Mouse (Mus musculus) neural tube, embryonic 13.5 days (tissue): Measurements from ENCODE around the gene Dhrs4. TPM values are rescaled to one million over a fixed set of nuclear protein-coding genes. Genes with fewer than 3 reads are reported as not detected.
A peak's percentile ranks its signal among the peaks of the same experiment; 100 is the strongest.

ENCODE experiments used
- ATAC-seq: fragments of 200-750 bp; cut with Nextera tagmentation; 2 replicates; pipeline ENCODE4 v1.8.0; 2017; ENCODE audit warnings: low read depth, mild to moderate bottlenecking, moderate TSS enrichment, moderate library complexity
- H3K27ac ChIP-seq: fragments of 300-500 bp; sonication (generic); replicated peaks from 2 replicates; pipeline ENCODE4 v1.5.1; 2015; ENCODE audit warnings: moderate library complexity, mild to moderate bottlenecking, inconsistent platforms
- H3K27me3 ChIP-seq: fragments of 300-500 bp; sonication (generic); 2 replicates; pipeline ENCODE4 v1.6.1; 2015; ENCODE audit warnings: mild to moderate bottlenecking, inconsistent platforms
- H3K36me3 ChIP-seq: fragments of 300-500 bp; sonication (generic); 2 replicates; pipeline ENCODE4 v1.6.1; 2015; ENCODE audit warnings: mild to moderate bottlenecking, inconsistent platforms
- H3K4me1 ChIP-seq: fragments of 300-500 bp; sonication (generic); replicated peaks from 2 replicates; pipeline ENCODE4 v1.6.1; 2015; ENCODE audit warnings: inconsistent platforms
- H3K4me2 ChIP-seq: fragments of 300-500 bp; sonication (generic); 2 replicates; pipeline ENCODE4 v1.6.1; 2015; ENCODE audit warnings: inconsistent platforms, mild to moderate bottlenecking, moderate library complexity
- H3K4me3 ChIP-seq: fragments of 300-500 bp; sonication (generic); 2 replicates; pipeline ENCODE4 v1.5.1; 2015; ENCODE audit warnings: mild to moderate bottlenecking, inconsistent platforms
- H3K9ac ChIP-seq: fragments of 300-500 bp; sonication (generic); 2 replicates; pipeline ENCODE4 v1.6.1; 2015; ENCODE audit warnings: moderate library complexity, mild to moderate bottlenecking, inconsistent platforms
- H3K9me3 ChIP-seq: fragments of 300-500 bp; sonication (generic); 2 replicates; pipeline ENCODE4 v1.6.1; 2016; ENCODE audit warnings: inconsistent platforms
- WGBS: fragments of 180-500 bp; shearing (Covaris S2); methylation state at CpG from one replicate; pipeline ENCODE4 v1.1.7; 2015; 5-methylcytosine and 5-hydroxymethylcytosine counted together
- polyA plus RNA-seq: library from polyadenylated mRNA; unstranded; fragments of >200 nt; fragmentation: Nextera tagmentation; extraction: Ambion mirVana; gene quantifications from 2 replicates; pipeline ENCODE4 v1.2.1, GENCODE M21; 2015

Dhrs4 gene
- 26.1 and 31.9 TPM in 2 replicates for polyA plus RNA-seq

DNA sequence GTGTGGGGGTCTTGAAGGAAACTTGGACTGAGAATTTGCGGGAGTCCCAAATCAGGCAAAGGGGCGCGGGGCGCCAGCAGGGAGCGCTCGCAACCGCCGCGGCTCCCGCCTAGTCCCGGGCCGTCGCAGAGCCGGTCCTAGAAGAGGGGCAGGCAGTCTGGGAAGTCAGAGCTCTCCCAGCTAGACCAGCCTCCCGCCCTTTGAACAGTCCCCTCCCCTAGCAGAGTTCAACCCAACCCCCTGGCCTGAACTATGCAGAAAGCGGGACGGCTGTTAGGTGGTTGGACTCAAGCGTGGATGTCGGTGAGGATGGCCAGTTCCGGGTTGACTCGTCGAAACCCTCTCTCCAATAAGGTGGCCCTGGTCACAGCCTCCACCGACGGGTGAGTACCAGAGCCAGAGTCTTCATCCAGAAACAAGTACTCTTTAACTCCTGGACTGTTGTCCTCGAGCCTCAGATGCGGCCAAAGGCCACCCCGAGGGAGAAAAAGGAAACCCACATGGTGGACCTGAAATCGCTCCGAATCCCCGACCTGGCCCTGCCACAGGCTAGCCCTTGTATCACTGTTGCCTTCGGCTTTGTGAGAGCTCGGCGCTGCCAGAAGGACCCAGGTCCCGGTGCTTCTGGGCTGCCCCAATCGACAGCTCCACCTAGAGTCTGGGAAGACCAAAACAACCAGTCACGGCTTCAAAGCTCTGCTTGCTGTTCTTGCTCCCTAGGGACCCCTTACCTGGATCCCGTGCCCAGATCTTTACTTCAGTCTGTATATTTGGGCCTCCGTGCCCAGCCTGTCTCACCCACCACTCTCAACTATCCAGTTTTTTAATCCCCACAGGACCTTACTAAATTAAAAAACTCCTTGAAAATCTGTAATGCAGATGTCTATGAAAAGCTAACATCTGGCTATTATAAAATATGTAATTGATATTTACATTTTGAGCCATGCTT, at the start of gene Dhrs4:
Gene Dhrs4 (plus strand): TSS at position 108 of the 949 bp plus-strand sequence.
- H3K9me3 ChIP-seq = no peaks in the 10 kb centered on the region
- peak within 1 kb of the TSS; percentile 59 for H3K27ac ChIP-seq
- WGBS = under 1% methylated on average over 38 of the region's 38 CpGs
- peak within 1 kb of the TSS; percentile 62 for H3K4me2 ChIP-seq
- peak within 1 kb of the TSS; percentile 53 for H3K4me3 ChIP-seq
- ATAC-seq = peak; percentile 93
- no peaks in the 10 kb centered on the region for H3K36me3 ChIP-seq
- H3K9ac ChIP-seq = peak within 1 kb of the TSS; percentile 75
- peaks cover 7% of the 10 kb centered on the region; the same call in 1 of the 2 replicates for H3K4me1 ChIP-seq
- H3K27me3 ChIP-seq = no peaks in the 10 kb centered on the region

GRCm38 (mm10) chr14:55430255-55430654, 48.3 kb upstream of the Dhrs4 start:
- no peak overlapping the region for H3K4me3 ChIP-seq
- ATAC-seq = no peak
- no peaks in the 10 kb centered on the region for H3K36me3 ChIP-seq
- 91% methylated on average over 4 of the region's 4 CpGs for WGBS
- no peak overlapping the region for H3K4me2 ChIP-seq
- no peaks in the 10 kb centered on the region for H3K27me3 ChIP-seq
- no peaks in the 10 kb centered on the region for H3K4me1 ChIP-seq
- H3K9ac ChIP-seq = no peak overlapping the region
- no peak overlapping the region for H3K27ac ChIP-seq
- H3K9me3 ChIP-seq = no peaks in the 10 kb centered on the region

- H3K4me2 ChIP-seq = no peak overlapping the region
- H3K9ac ChIP-seq = no peak overlapping the region
- no peak overlapping the region for H3K27ac ChIP-seq
- WGBS = 92% methylated on average over 1 of the region's 1 CpGs
- no peaks in the 10 kb centered on the region for H3K9me3 ChIP-seq
- H3K4me3 ChIP-seq = no peak overlapping the region
- H3K27me3 ChIP-seq = no peaks in the 10 kb centered on the region
- ATAC-seq = no peak
- H3K36me3 ChIP-seq = no peaks in the 10 kb centered on the region
- H3K4me1 ChIP-seq = no peaks in the 10 kb centered on the region
Observed at GRCm38 (mm10) chr14:55433052-55433451, 45.5 kb upstream of the Dhrs4 start.

GRCm38 (mm10) chr14:55434825-55435224, 43.7 kb upstream of the Dhrs4 start:
- Histone ChIP-seq H3K27me3 (no peaks in the 10 kb centered on the region), H3K4me3 (no peak overlapping the region), H3K9me3 (no peaks in the 10 kb centered on the region), H3K9ac (no peak overlapping the region), H3K4me2 (no peak overlapping the region), H3K36me3 (no peaks in the 10 kb centered on the region), H3K4me1 (no peaks in the 10 kb centered on the region), H3K27ac (no peak overlapping the region)
- ATAC-seq = no peak
- 92% methylated on average over 3 of the region's 3 CpGs for WGBS

- Histone ChIP-seq H3K36me3 (no peaks in the 10 kb centered on the region), H3K4me1 (no peaks in the 10 kb centered on the region), H3K9ac (no peak overlapping the region), H3K9me3 (no peaks in the 10 kb centered on the region), H3K4me3 (no peak overlapping the region), H3K27me3 (no peaks in the 10 kb centered on the region), H3K4me2 (no peak overlapping the region), H3K27ac (no peak overlapping the region)
- WGBS = 86% methylated on average over 8 of the region's 8 CpGs
- ATAC-seq = no peak
Observed at GRCm38 (mm10) chr14:55437118-55437517, 41.4 kb upstream of the Dhrs4 start.

GRCm38 (mm10) chr14:55438193-55438784, 40.3 kb upstream of the Dhrs4 start:
- Histone ChIP-seq H3K27me3 (no peaks in the 10 kb centered on the region), H3K4me2 (no peak overlapping the region), H3K4me1 (no peaks in the 10 kb centered on the region), H3K9me3 (no peaks in the 10 kb centered on the region), H3K36me3 (no peaks in the 10 kb centered on the region), H3K9ac (no peak overlapping the region), H3K27ac (no peak overlapping the region), H3K4me3 (no peak overlapping the region)
- WGBS = 42% methylated on average over 6 of the region's 6 CpGs
- no peak for ATAC-seq

GRCm38 (mm10) chr14:55457693-55458092, 20.9 kb upstream of the Dhrs4 start:
- H3K27ac ChIP-seq = no peak overlapping the region
- no peaks in the 10 kb centered on the region for H3K4me1 ChIP-seq
- no peaks in the 10 kb centered on the region for H3K36me3 ChIP-seq
- ATAC-seq = no peak
- H3K27me3 ChIP-seq = no peaks in the 10 kb centered on the region
- 92% methylated on average over 2 of the region's 2 CpGs for WGBS
- no peak overlapping the region for H3K9ac ChIP-seq
- peaks cover 8% of the 10 kb centered on the region; the same call in 1 of the 2 replicates for H3K9me3 ChIP-seq
- H3K4me2 ChIP-seq = no peak overlapping the region
- no peak overlapping the region for H3K4me3 ChIP-seq

GRCm38 (mm10) chr14:55458273-55458672, 20.3 kb upstream of the Dhrs4 start:
- no peaks in the 10 kb centered on the region for H3K36me3 ChIP-seq
- H3K27ac ChIP-seq = no peak overlapping the region
- H3K4me2 ChIP-seq = no peak overlapping the region
- no peak for ATAC-seq
- H3K9ac ChIP-seq = no peak overlapping the region
- no peaks in the 10 kb centered on the region for H3K27me3 ChIP-seq
- WGBS = 22% methylated on average over 10 of the region's 10 CpGs
- H3K4me1 ChIP-seq = no peaks in the 10 kb centered on the region
- H3K9me3 ChIP-seq = peaks cover 8% of the 10 kb centered on the region; the same call in 1 of the 2 replicates
- H3K4me3 ChIP-seq = no peak overlapping the region

DNA sequence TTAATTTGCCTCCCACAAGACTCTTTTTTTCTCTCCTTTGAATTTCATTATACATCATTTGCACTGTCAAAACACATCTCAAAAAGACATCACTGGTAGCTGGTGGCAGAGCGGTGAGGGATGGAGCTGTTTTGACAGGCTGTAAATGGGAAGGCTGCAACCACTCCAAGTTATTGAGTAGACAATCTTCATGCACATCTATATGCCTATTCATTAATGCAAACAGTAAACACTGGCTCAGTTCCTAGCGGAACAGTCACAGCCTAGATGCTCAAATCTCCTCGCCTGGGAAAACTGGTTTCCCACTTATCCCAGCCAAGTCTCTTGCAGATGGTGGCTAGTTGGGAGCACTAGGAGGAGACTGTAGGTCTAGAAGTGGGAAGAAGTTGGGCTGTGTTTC, 19.8 kb upstream of the Dhrs4 start:
- WGBS = 94% methylated on average over 3 of the region's 3 CpGs
- Histone ChIP-seq H3K9ac (no peak overlapping the region), H3K9me3 (peaks cover 8% of the 10 kb centered on the region; the same call in 1 of the 2 replicates), H3K36me3 (no peaks in the 10 kb centered on the region), H3K4me2 (no peak overlapping the region), H3K27ac (no peak overlapping the region), H3K4me1 (no peaks in the 10 kb centered on the region), H3K27me3 (no peaks in the 10 kb centered on the region), H3K4me3 (no peak overlapping the region)
- ATAC-seq = no peak

DNA sequence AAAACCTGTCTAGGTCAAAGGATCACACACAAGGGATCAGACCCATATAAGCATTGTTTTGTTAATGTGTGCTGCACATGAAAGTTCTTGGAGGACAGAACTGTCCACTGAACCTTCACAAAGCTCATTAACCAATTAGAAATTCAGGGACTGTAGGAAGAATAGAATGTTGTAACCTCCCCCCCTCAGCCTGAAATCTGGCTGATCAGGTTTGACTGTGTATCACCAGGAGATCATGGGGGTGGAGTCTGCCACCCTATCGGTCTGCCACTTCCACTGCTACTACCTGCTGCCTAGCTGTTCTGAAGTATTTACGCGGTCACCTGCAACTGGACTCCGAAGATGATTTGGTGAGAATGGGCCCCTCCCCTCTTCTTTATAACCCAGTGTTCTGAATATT, 18.8 kb upstream of the Dhrs4 start:
- Histone ChIP-seq H3K4me3 (no peak overlapping the region), H3K27ac (no peak overlapping the region), H3K27me3 (no peaks in the 10 kb centered on the region), H3K4me2 (no peak overlapping the region), H3K9me3 (peaks cover 8% of the 10 kb centered on the region; the same call in 1 of the 2 replicates), H3K9ac (no peak overlapping the region), H3K36me3 (no peaks in the 10 kb centered on the region), H3K4me1 (no peaks in the 10 kb centered on the region)
- 74% methylated on average over 4 of the region's 4 CpGs for WGBS
- ATAC-seq = no peak

DNA sequence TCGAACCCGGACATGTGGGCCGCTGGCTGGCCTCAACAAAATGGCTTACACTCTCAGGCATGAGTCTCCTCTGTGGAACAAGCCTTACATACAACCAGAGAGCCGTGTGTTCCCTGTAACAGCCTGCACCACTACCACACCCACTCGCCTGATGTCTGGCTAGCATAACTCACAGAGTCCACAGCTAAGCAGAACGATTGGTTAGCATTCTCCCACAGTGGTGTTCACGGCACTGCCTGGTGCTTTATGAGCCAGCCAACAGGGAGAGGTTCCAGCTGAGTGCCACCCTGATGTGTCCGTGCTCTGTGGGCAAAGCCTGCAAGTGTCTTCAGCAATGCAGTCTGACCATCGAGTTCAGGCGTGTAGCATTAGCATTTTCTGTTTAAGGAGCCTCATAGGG, 18.3 kb upstream of the Dhrs4 start:
- ATAC-seq = no peak
- no peaks in the 10 kb centered on the region for H3K4me1 ChIP-seq
- WGBS = 74% methylated on average over 10 of the region's 10 CpGs
- H3K4me3 ChIP-seq = no peak overlapping the region
- H3K4me2 ChIP-seq = no peak overlapping the region
- no peaks in the 10 kb centered on the region for H3K27me3 ChIP-seq
- peaks cover 7% of the 10 kb centered on the region; the same call in 1 of the 2 replicates for H3K9me3 ChIP-seq
- no peaks in the 10 kb centered on the region for H3K36me3 ChIP-seq
- H3K27ac ChIP-seq = no peak overlapping the region
- no peak overlapping the region for H3K9ac ChIP-seq

DNA sequence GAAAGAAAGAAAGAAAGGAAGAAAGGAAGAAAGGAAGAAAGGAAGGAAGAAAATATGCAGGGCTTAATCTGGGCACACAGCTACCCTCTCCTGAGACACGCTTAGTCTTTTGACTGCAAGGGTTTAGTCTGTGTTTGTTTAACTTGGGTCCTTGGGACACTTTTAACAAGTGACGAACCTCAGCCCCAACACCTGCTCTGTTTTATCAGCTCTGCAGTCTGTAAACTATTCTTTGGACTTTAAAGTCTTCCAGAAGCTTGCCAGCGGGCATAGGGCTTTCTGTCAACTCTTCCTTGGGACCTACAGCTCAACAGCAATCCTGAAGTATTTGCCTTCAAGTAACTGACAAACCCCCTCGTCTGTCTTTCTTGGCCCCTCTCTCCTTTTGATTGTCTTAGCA, 16.8 kb upstream of the Dhrs4 start:
- Histone ChIP-seq H3K4me3 (no peak overlapping the region), H3K4me2 (no peak overlapping the region), H3K4me1 (no peaks in the 10 kb centered on the region), H3K27me3 (no peaks in the 10 kb centered on the region), H3K9ac (no peak overlapping the region), H3K36me3 (no peaks in the 10 kb centered on the region), H3K27ac (no peak overlapping the region), H3K9me3 (no peaks in the 10 kb centered on the region)
- 76% methylated on average over 4 of the region's 4 CpGs for WGBS
- no peak for ATAC-seq
